In genomic region chr8:125369491-125370236, GRCm38 (mm10) we compare ENCODE assay signal across 8 mouse cellular contexts.
A peak's percentile ranks its signal among the peaks of the same experiment; 100 is the strongest.
DNase-seq lines count a peak whose midpoint lies in the region; ATAC-seq and TF ChIP-seq lines count a peak whose summit lies in the region.
"Had no signal": no experiment of that assay in that cellular context is flagged by ENCODE, and none has a peak within 500 bp of the region (broad histone marks: within the 10 kb centered on the region; RNA-seq: fewer than 3 reads in every experiment).

No protein-coding gene starts in this region.

- H3K36me3 ChIP-seq in lung, embryonic 14.5 days (ENCODE audit: insufficient read depth) = no peaks in the 10 kb centered on the region

- H3K4me1 ChIP-seq in lung, embryonic 14.5 days (ENCODE audit: insufficient read depth) = peaks cover 10% of the 10 kb centered on the region

- 50% methylated on average over 8 of the region's 8 CpGs for WGBS in lung, embryonic 14.5 days

- H3K4me3 ChIP-seq in lung, embryonic 14.5 days (ENCODE audit: low read depth, low read length) = no peak overlapping the region

- TF ChIP-seq CTCF in lung, embryonic 14.5 days (IDR thresholded peaks at IDR 0.05; ENCODE audit: low read depth) = no peak

- H3K4me2 ChIP-seq in lung, embryonic 14.5 days = 0 out of 2 replicates have a peak overlapping the region, but pooled peaks have one; percentile 8

- H3K27ac ChIP-seq in lung, embryonic 14.5 days (ENCODE audit: low read depth) = peak overlapping the region; percentile 83
- H3K27ac ChIP-seq: macrophage had no signal

- peak; percentile 75 for DNase-seq in MN1 (ENCODE audit: low spot score)
- peak; percentile 64 for DNase-seq in adipocyte (ENCODE audit: low spot score)
- DNase-seq in heart, postnatal 4 days = peak; percentile 56
- DNase-seq in lung, embryonic 14.5 days = peak; percentile 73
- DNase-seq in layer of hippocampus, postnatal 10 days (ENCODE audit: low spot score in 2 of 2) = no peak
- DNase-seq in right cerebral cortex, adult 2 months (ENCODE audit: low spot score in 2 of 2) = no peak
- no peak for DNase-seq in cerebellum, adult 8-10 months

- ATAC-seq in lung, embryonic 14.5 days (ENCODE audit: insufficient read depth) = peak; percentile 58; the same call in 1 of the 2 replicates

- H3K9me3 ChIP-seq in lung, embryonic 14.5 days (ENCODE audit: low read depth, low read length) = no peaks in the 10 kb centered on the region

- H3K9ac ChIP-seq in lung, embryonic 14.5 days = no peak overlapping the region

- H3K27me3 ChIP-seq in lung, embryonic 14.5 days (ENCODE audit: insufficient read depth, low read length) = no peaks in the 10 kb centered on the region

Comparison
In these comparisons a context has a peak if more than half of its experiments do, and no peak if none do; other contexts are left out.
1. DNase-seq: peak in MN1 (single experiment), adipocyte (single experiment), heart, postnatal 4 days (single experiment) and lung, embryonic 14.5 days (single experiment); none in layer of hippocampus, postnatal 10 days (0 of 2), right cerebral cortex, adult 2 months (0 of 2) and cerebellum, adult 8-10 months (single experiment).